Mouse (Mus musculus) limb, embryonic 14.5 days (tissue): ENCODE measurements around the gene Nfkbil1. TPM values are rescaled to one million over a fixed set of nuclear protein-coding genes. Genes with fewer than 3 reads are reported as not detected.

Experiments
- ATAC-seq: fragments of 200-750 bp; cut with Nextera tagmentation; 2 replicates; pipeline ENCODE4 v1.8.0; 2017; ENCODE audit warnings: low read depth, moderate number of reproducible peaks, moderate TSS enrichment; ENCODE audit not compliant: low FRiP score
- DNase-seq: peaks from one replicate; pipeline ENCODE4 v3.0.0-alpha.2; 2015; ENCODE audit warnings: low spot score
- H3K27ac ChIP-seq: fragments of 300-500 bp; sonication (generic); replicated peaks from 2 replicates; pipeline ENCODE4 v1.5.1; 2014; ENCODE audit warnings: low read depth, mild to moderate bottlenecking, low read length, moderate library complexity, mixed read lengths
- H3K27me3 ChIP-seq: fragments of 300-500 bp; sonication (generic); 2 replicates; pipeline ENCODE4 v1.6.1; 2014; ENCODE audit warnings: low read length, mixed read lengths; ENCODE audit not compliant: control insufficient read depth, insufficient read depth
- H3K36me3 ChIP-seq: fragments of 300-500 bp; sonication (generic); 2 replicates; pipeline ENCODE4 v1.6.1; 2014; ENCODE audit warnings: mild to moderate bottlenecking, low read length, moderate library complexity, mixed read lengths; ENCODE audit not compliant: control insufficient read depth, insufficient read depth
- H3K4me1 ChIP-seq: fragments of 300-500 bp; sonication (generic); 2 replicates; pipeline ENCODE4 v1.6.1; 2014; ENCODE audit warnings: antibody characterized with exemption, low read length, mixed read lengths; ENCODE audit not compliant: control insufficient read depth, insufficient read depth
- H3K4me2 ChIP-seq: fragments of 300-500 bp; sonication (generic); replicated peaks from 2 replicates; pipeline ENCODE4 v1.6.1; 2014; ENCODE audit warnings: low read depth, mild to moderate bottlenecking, low read length, moderate library complexity; ENCODE audit not compliant: severe bottlenecking
- H3K4me3 ChIP-seq: fragments of 300-500 bp; sonication (generic); replicated peaks from 2 replicates; pipeline ENCODE4 v1.5.1; 2014; ENCODE audit warnings: low read length
- H3K9ac ChIP-seq: fragments of 300-500 bp; sonication (generic); 2 replicates; pipeline ENCODE4 v1.6.1; 2014; ENCODE audit warnings: mild to moderate bottlenecking, low read depth, low read length, moderate library complexity; ENCODE audit not compliant: severe bottlenecking
- H3K9me3 ChIP-seq: fragments of 300-500 bp; sonication (generic); 2 replicates; pipeline ENCODE4 v1.6.1; 2016; ENCODE audit warnings: low read length; ENCODE audit not compliant: control insufficient read depth
- POLR2A ChIP-seq: fragments of 200-500 bp; IDR thresholded peaks from 2 replicates; pipeline ENCODE4 v1.8.0; 2012; ENCODE audit warnings: inconsistent platforms, mild to moderate bottlenecking, moderate library complexity, borderline replicate concordance; ENCODE audit not compliant: insufficient read depth, insufficient read length; ENCODE audit errors: extremely low read depth
- WGBS: fragments of 180-500 bp; shearing (Covaris S2); extraction: QIAGEN DNeasy Blood & Tissue Kit; methylation state at CpG from one replicate; pipeline ENCODE4 v1.1.7; 2014; 5-methylcytosine and 5-hydroxymethylcytosine counted together
- polyA plus RNA-seq, 2 experiments: library from polyadenylated mRNA; depleted of rRNA in 1 of 2; stranded (reverse) in 1 of 2; unstranded in 1 of 2; fragments of >200 nt; fragmentation: Nextera tagmentation in 1 of 2; extraction: Ambion mirVana in 1 of 2; gene quantifications; 2 replicates each; pipeline versions ENCODE4 v1.2.1 to v1.2.3; 2012 to 2014

Nfkbil1 gene
- polyA plus RNA-seq, 2 experiments, result 4.9 to 17.0 TPM

- Histone ChIP-seq H3K4me1 (no peaks in the 10 kb centered on the region; the same call in 1 of the 2 replicates), H3K9me3 (no peaks in the 10 kb centered on the region), H3K4me3 (no peak overlapping the region), H3K36me3 (peaks cover 96% of the 10 kb centered on the region), H3K27me3 (no peaks in the 10 kb centered on the region), H3K4me2 (no peak overlapping the region), H3K9ac (no peak overlapping the region), H3K27ac (no peak overlapping the region)
- no peak for ATAC-seq
- no peak for TF ChIP-seq POLR2A
- 88% methylated on average over 19 of the region's 19 CpGs for WGBS
- DNase-seq, result no peak
Observed at GRCm38 (mm10) chr17:35249451-35250197, 14.0 kb upstream of the Nfkbil1 start.

GRCm38 (mm10) chr17:35248986-35249385 lies 13.4 kb upstream of the Nfkbil1 start:
- no peaks in the 10 kb centered on the region for H3K27me3 ChIP-seq
- no peak overlapping the region for H3K4me3 ChIP-seq
- no peak for TF ChIP-seq POLR2A
- peaks cover 6% of the 10 kb centered on the region for H3K4me1 ChIP-seq
- ATAC-seq (no peak), DNase-seq (no peak)
- no peak overlapping the region for H3K27ac ChIP-seq
- H3K4me2 ChIP-seq, result no peak overlapping the region
- no peaks in the 10 kb centered on the region for H3K9me3 ChIP-seq
- H3K9ac ChIP-seq, result no peak overlapping the region
- peaks cover 99% of the 10 kb centered on the region for H3K36me3 ChIP-seq
- 91% methylated on average over 14 of the region's 14 CpGs for WGBS

GRCm38 (mm10) chr17:35247144-35247543 lies 11.6 kb upstream of the Nfkbil1 start:
- 89% methylated on average over 7 of the region's 7 CpGs for WGBS

GRCm38 (mm10) chr17:35245731-35246623 lies 10.4 kb upstream of the Nfkbil1 start:
- 77% methylated on average over 15 of the region's 15 CpGs for WGBS
- DNase-seq, result peak; percentile 55

More at GRCm38 (mm10) chr17:35247144-35247543, 11.6 kb upstream of the Nfkbil1 start:
- Histone ChIP-seq H3K4me2 (no peak overlapping the region), H3K27me3 (no peaks in the 10 kb centered on the region), H3K36me3 (peaks cover 91% of the 10 kb centered on the region), H3K4me1 (peaks cover 13% of the 10 kb centered on the region), H3K4me3 (no peak overlapping the region), H3K9me3 (no peaks in the 10 kb centered on the region), H3K9ac (no peak overlapping the region), H3K27ac (no peak overlapping the region)
- TF ChIP-seq POLR2A, result no peak
- DNase-seq, result no peak
- no peak for ATAC-seq

GRCm38 (mm10) chr17:35244999-35245398 lies 9.4 kb upstream of the Nfkbil1 start:
- ATAC-seq (no peak), DNase-seq (no peak)
- no peaks in the 10 kb centered on the region for H3K27me3 ChIP-seq
- peak overlapping the region; percentile 2 for H3K4me3 ChIP-seq
- no peak for TF ChIP-seq POLR2A
- H3K4me2 ChIP-seq, result peak overlapping the region; percentile 75; the same call in 1 of the 2 replicates
- peaks cover 71% of the 10 kb centered on the region for H3K36me3 ChIP-seq
- H3K27ac ChIP-seq, result no peak overlapping the region
- H3K9me3 ChIP-seq, result no peaks in the 10 kb centered on the region
- 0 out of 2 replicates have a peak overlapping the region, but pooled peaks have one; percentile 100 for H3K9ac ChIP-seq
- peaks cover 19% of the 10 kb centered on the region for H3K4me1 ChIP-seq
- 77% methylated on average over 2 of the region's 2 CpGs for WGBS

More at GRCm38 (mm10) chr17:35245731-35246623, 10.4 kb upstream of the Nfkbil1 start:
- Histone ChIP-seq H3K4me2 (no peak overlapping the region), H3K9ac (no peak overlapping the region), H3K4me3 (no peak overlapping the region), H3K27me3 (no peaks in the 10 kb centered on the region), H3K9me3 (no peaks in the 10 kb centered on the region), H3K27ac (no peak overlapping the region), H3K36me3 (peaks cover 81% of the 10 kb centered on the region), H3K4me1 (peaks cover 13% of the 10 kb centered on the region)
- no peak for TF ChIP-seq POLR2A
- ATAC-seq, result no peak
